Comparison of ENCODE assay signal across 8 mouse cellular contexts in the genomic region with DNA sequence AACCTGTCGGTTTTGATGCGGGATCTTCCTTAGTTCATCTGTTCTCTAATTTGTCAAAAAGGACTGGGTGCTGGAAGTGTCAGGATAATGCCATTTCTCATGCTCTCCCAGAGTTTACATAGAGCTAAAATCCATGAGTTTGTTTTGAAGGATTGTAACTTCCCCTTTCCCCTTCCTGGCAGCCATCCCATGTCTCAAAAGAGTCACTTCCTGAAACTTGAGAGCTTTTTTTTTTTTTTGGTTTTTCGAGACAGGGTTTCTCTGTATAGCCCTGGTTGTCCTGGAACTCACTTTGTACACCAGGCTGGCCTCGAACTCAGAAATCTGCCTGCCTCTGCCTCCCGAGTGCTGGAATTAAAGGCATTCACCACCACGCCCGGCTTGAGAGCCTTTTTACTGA. TPM values are rescaled to one million over a fixed set of nuclear protein-coding genes. Genes with fewer than 3 reads are reported as not detected.
DNase-seq lines count a peak whose midpoint lies in the region; ATAC-seq and TF ChIP-seq lines count a peak whose summit lies in the region.
"Not testable (repeated sequence)": the region's sequence is repeated elsewhere in the genome, so short reads cannot be mapped to it uniquely, and the experiment has no call there.

No protein-coding gene starts in this region.

- not testable (repeated sequence) for TF ChIP-seq POLR2A in kidney, adult 2 months (IDR thresholded peaks at IDR 0.05; ENCODE audit: low read depth, low read length); small intestine, adult 2 months (IDR thresholded peaks at IDR 0.05; ENCODE audit: low read depth, low read length)

- TF ChIP-seq CTCF in kidney, adult 2 months (conservative IDR thresholded peaks at IDR 0.05; ENCODE audit: insufficient read depth, insufficient read length, low read depth, low read length); liver, postnatal 0 days (IDR thresholded peaks at IDR 0.05; ENCODE audit: low read depth); small intestine, adult 2 months (IDR thresholded peaks at IDR 0.05; ENCODE audit: extremely low read depth, insufficient read length, insufficient replicate concordance, low read depth, low read length): not testable (repeated sequence)

- not testable (repeated sequence) for H3K4me1 ChIP-seq in heart, embryonic 16.5 days (ENCODE audit: control insufficient read depth, insufficient read depth, low read length); kidney, adult 2 months (ENCODE audit: control insufficient read depth, insufficient read depth, low read length); liver, postnatal 0 days (ENCODE audit: insufficient read depth)
- peaks cover 24% of the 10 kb centered on the region for H3K4me1 ChIP-seq in small intestine, adult 2 months (ENCODE audit: control insufficient read depth, insufficient read depth, insufficient read length, low read length)

- TF ChIP-seq EP300 in liver, postnatal 0 days (IDR thresholded peaks at IDR 0.05; ENCODE audit: low read depth): not testable (repeated sequence)

- H3K4me2 ChIP-seq in heart, embryonic 16.5 days (ENCODE audit: low read depth, low read length): peak overlapping the region; percentile 47; the same call in 1 of the 2 replicates
- H3K4me2 ChIP-seq in liver, postnatal 0 days (ENCODE audit: low read depth, low read length): not testable (repeated sequence)

- not testable (repeated sequence) for H3K4me3 ChIP-seq in heart, embryonic 16.5 days (ENCODE audit: low read length); kidney, adult 2 months (ENCODE audit: insufficient read depth, low read depth, low read length); liver, postnatal 0 days (ENCODE audit: low read depth, low read length); small intestine, adult 2 months (ENCODE audit: low read depth, low read length)

- H3K27ac ChIP-seq in heart, embryonic 16.5 days (ENCODE audit: low read length): peak overlapping the region; percentile 79
- H3K27ac ChIP-seq in kidney, adult 2 months (ENCODE audit: insufficient read depth, low read depth, low read length): not testable (repeated sequence)
- H3K27ac ChIP-seq in liver, postnatal 0 days (ENCODE audit: low read depth): peak overlapping the region; percentile 57
- peak overlapping the region; percentile 17 for H3K27ac ChIP-seq in small intestine, adult 2 months (ENCODE audit: insufficient read depth, low read depth, low read length)

- peak; percentile 74 for DNase-seq in 3T3-L1 (ENCODE audit: low read depth, low spot score)
- DNase-seq in adrenal gland, postnatal 14 days: peak; percentile 26
- DNase-seq in heart, adult 11 months: peak; percentile 90
- peak; percentile 63 for DNase-seq in kidney, adult 2 months
- DNase-seq in liver, postnatal 0 days: not testable (repeated sequence)
- DNase-seq in lung, postnatal 36 days: peak; percentile 68

- H3K36me3 ChIP-seq in heart, embryonic 16.5 days (ENCODE audit: control insufficient read depth, insufficient read depth); kidney, adult 2 months (ENCODE audit: control insufficient read depth, insufficient read depth, low read length); liver, postnatal 0 days (replicated peaks; ENCODE audit: insufficient read depth, low read length); small intestine, adult 2 months (ENCODE audit: control insufficient read depth, insufficient read depth, low read length): not testable (repeated sequence)

- H3K9ac ChIP-seq in heart, embryonic 16.5 days (ENCODE audit: low read length); liver, postnatal 0 days (replicated peaks): not testable (repeated sequence)

- not testable (repeated sequence) for H3K9me3 ChIP-seq in heart, embryonic 16.5 days (replicated peaks; ENCODE audit: control insufficient read depth, low read length); liver, postnatal 0 days (ENCODE audit: low read length)

- 66% methylated on average over 7 of the region's 7 CpGs for WGBS in heart, embryonic 16.5 days
- 66% methylated on average over 7 of the region's 7 CpGs for WGBS in kidney, adult 2 months
- 42% methylated on average over 7 of the region's 7 CpGs for WGBS in liver, postnatal 0 days (ENCODE audit: insufficient replicate concordance)
- 55% methylated on average over 7 of the region's 7 CpGs for WGBS in small intestine, adult 2 months

- ATAC-seq in heart, embryonic 16.5 days (replicated peaks; ENCODE audit: extremely low read depth, insufficient read depth, low FRiP score): not testable (repeated sequence)
- ATAC-seq in liver, postnatal 0 days: peak; percentile 63

- not testable (repeated sequence) for H3K27me3 ChIP-seq in heart, embryonic 16.5 days (ENCODE audit: control insufficient read depth, insufficient read depth, low read length); kidney, adult 2 months (replicated peaks; ENCODE audit: control insufficient read depth, insufficient read depth, low read length); liver, postnatal 0 days (ENCODE audit: insufficient read depth, low read length); small intestine, adult 2 months (ENCODE audit: control insufficient read depth, insufficient read depth, low read length)

RNA-seq across cellular contexts. Expression of gene Bach1, which starts 9.9 kb away (rescaled TPM):
- 21.5 and 23.5 TPM in 2 replicates for total RNA-seq in adrenal gland, postnatal 14 days (2021)
- 8.2 and 9.8 TPM in 2 replicates for polyA plus RNA-seq in heart, embryonic 16.5 days (2015; fragmentation: Nextera tagmentation; extraction: Ambion mirVana)
- polyA plus RNA-seq in kidney, adult 2 months (2012; rRNA removed): 8.6 and 9.7 TPM in 2 replicates
- polyA plus RNA-seq in liver, postnatal 0 days (2015; fragmentation: Nextera tagmentation; extraction: Ambion mirVana): 5.4 and 5.9 TPM in 2 replicates
- polyA plus RNA-seq in small intestine, adult 2 months (2012; rRNA removed): 4.9 and 29.1 TPM in 2 replicates
